Mouse (Mus musculus): ENCODE measurements at regions not wholly inside any gene's neighbourhood (a gene's known extent, or its start where the extent isn't known, plus 50 kb on each side); places are given as distances from the start of the nearest gene placed in this dataset.

- intact Hi-C loops (cut with DNase I) = no loop called here
- DNase-seq = no peak
Measured at GRCm38 (mm10) chr12:13106931-13107330, 142.1 kb downstream of the Ddx1 start.

GRCm38 (mm10) chr12:13100505-13101354 lies 148.3 kb downstream of the Ddx1 start:
- intact Hi-C loops (cut with DNase I) = no loop called here
- DNase-seq = no peak

GRCm38 (mm10) chr12:13094111-13094851 lies 152.6 kb upstream of the Mycn start:
- intact Hi-C loops (cut with DNase I) = loop anchor here (5.0 kb wide), 1 partner anchor 72 kb away; no protein-coding TSS in a partner anchor
- DNase-seq = no peak

GRCm38 (mm10) chr12:13085951-13086350 lies 144.2 kb upstream of the Mycn start:
- intact Hi-C loops (cut with DNase I) = no loop called here
- no peak for DNase-seq

GRCm38 (mm10) chr12:13085484-13085883 lies 143.8 kb upstream of the Mycn start:
- intact Hi-C loops (cut with DNase I) = no loop called here

GRCm38 (mm10) chr12:13083337-13084054 lies 141.8 kb upstream of the Mycn start:
- peak; percentile 25 to 58 for DNase-seq

More at GRCm38 (mm10) chr12:13085484-13085883, 143.8 kb upstream of the Mycn start:
- no peak for DNase-seq

GRCm38 (mm10) chr12:13080791-13081190 lies 139.1 kb upstream of the Mycn start:
- intact Hi-C loops (cut with DNase I) = no loop called here

More at GRCm38 (mm10) chr12:13083337-13084054, 141.8 kb upstream of the Mycn start:
- intact Hi-C loops (cut with DNase I) = no loop called here

GRCm38 (mm10) chr12:13079832-13080231 lies 138.1 kb upstream of the Mycn start:
- no peak for DNase-seq
- intact Hi-C loops (cut with DNase I) = no loop called here

More at GRCm38 (mm10) chr12:13080791-13081190, 139.1 kb upstream of the Mycn start:
- DNase-seq = no peak

GRCm38 (mm10) chr12:13077689-13078088 lies 136.0 kb upstream of the Mycn start:
- DNase-seq = no peak
- intact Hi-C loops (cut with DNase I) = no loop called here

- intact Hi-C loops (cut with DNase I) = no loop called here
- DNase-seq = no peak
Measured at GRCm38 (mm10) chr12:13076699-13077287, 135.1 kb upstream of the Mycn start.

GRCm38 (mm10) chr12:13073126-13073886 lies 131.6 kb upstream of the Mycn start:
- intact Hi-C loops (cut with DNase I) = no loop called here
- no peak for DNase-seq

GRCm38 (mm10) chr12:13067295-13067694 lies 125.6 kb upstream of the Mycn start:
- no peak for DNase-seq
- intact Hi-C loops (cut with DNase I) = no loop called here

- DNase-seq = no peak
- intact Hi-C loops (cut with DNase I) = no loop called here
Measured at GRCm38 (mm10) chr12:13066604-13067181, 125.0 kb upstream of the Mycn start.

- DNase-seq = no peak
- intact Hi-C loops (cut with DNase I) = no loop called here
Measured at GRCm38 (mm10) chr12:13059473-13059872, 117.8 kb upstream of the Mycn start.

GRCm38 (mm10) chr12:13056246-13056645 lies 114.5 kb upstream of the Mycn start:
- no peak for DNase-seq
- intact Hi-C loops (cut with DNase I) = no loop called here

GRCm38 (mm10) chr12:13054611-13055010 lies 112.9 kb upstream of the Mycn start:
- intact Hi-C loops (cut with DNase I) = no loop called here
- no peak for DNase-seq

GRCm38 (mm10) chr12:13053746-13054145 lies 112.0 kb upstream of the Mycn start:
- DNase-seq = no peak
- intact Hi-C loops (cut with DNase I) = no loop called here

GRCm38 (mm10) chr12:13052845-13053623 lies 111.3 kb upstream of the Mycn start:
- no peak for DNase-seq

GRCm38 (mm10) chr12:13052164-13052563 lies 110.5 kb upstream of the Mycn start:
- DNase-seq = no peak
- intact Hi-C loops (cut with DNase I) = no loop called here

More at GRCm38 (mm10) chr12:13052845-13053623, 111.3 kb upstream of the Mycn start:
- intact Hi-C loops (cut with DNase I) = no loop called here

Data from heart, postnatal 14 days (tissue).